Mouse (Mus musculus): ENCODE results near the gene Slc22a8. TPM values are rescaled to one million over a fixed set of nuclear protein-coding genes. Genes with fewer than 3 reads are reported as not detected.

Slc22a8 gene
- total RNA-seq, 1 experiment = not detected

DNA sequence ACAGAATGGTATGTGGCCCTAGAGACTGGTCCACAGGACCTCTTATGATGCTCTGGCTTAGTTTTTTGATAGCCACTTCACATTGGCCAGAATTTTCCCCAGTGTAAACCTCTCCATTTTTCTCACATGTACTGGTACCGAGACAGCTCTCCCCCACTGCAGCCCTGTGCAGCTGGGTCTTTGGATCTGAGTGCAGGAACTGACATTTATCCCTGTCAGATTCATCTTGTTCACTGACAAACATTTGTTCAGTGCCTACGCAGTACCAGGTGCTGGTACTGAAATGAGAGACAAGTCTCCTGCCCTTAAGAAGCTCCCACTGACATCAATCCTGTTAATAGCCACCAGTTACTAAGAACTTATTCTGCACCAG is 12.1 kb upstream of the Slc22a8 start:
- H3K9ac ChIP-seq (ENCODE audit: insufficient read depth, low read depth, low read length, poor library complexity, severe bottlenecking) = peak overlapping the region; percentile 36; the same call in 1 of the 2 replicates
- no peak overlapping the region for H3K4me3 ChIP-seq (ENCODE audit: insufficient read depth in 1 of 2, low read depth in 1 of 2, low read length in 2 of 2, poor library complexity in 1 of 2, severe bottlenecking in 1 of 2)
- no peak overlapping the region for H3K27ac ChIP-seq (ENCODE audit: insufficient read depth, low read depth, low read length, poor library complexity, severe bottlenecking)
- in situ Hi-C loops (cut with MboI; ENCODE audit: low sequenced_read_pairs in 2 of 2, unreplicated experiment in 2 of 2) = loop anchor here in 1 of 2 experiments (5.0 kb wide), 1 partner anchor 108 kb away; no protein-coding TSS in a partner anchor
- H3K4me1 ChIP-seq (ENCODE audit: control insufficient read depth in 2 of 2, insufficient read depth in 2 of 2, low read length in 2 of 2, poor library complexity in 1 of 2) = peaks cover 0 to 4% of the 10 kb centered on the region in 2 experiments; a peak in 2 of 4 replicates
- H3K9me3 ChIP-seq (ENCODE audit: control insufficient read depth, insufficient read depth, low read depth, low read length) = no peaks in the 10 kb centered on the region
- DNase-seq (ENCODE audit: low read depth, low spot score) = no peak
- TF ChIP-seq ZC3H11A (IDR thresholded peaks at IDR 0.05; ENCODE audit: borderline replicate concordance, low read depth, low read length) (no peak), ZNF384 (IDR thresholded peaks at IDR 0.05; ENCODE audit: low read depth, low read length) (no peak), CHD2 (IDR thresholded peaks at IDR 0.05; ENCODE audit: low read depth, low read length) (no peak), MAFK (IDR thresholded peaks at IDR 0.05; ENCODE audit: insufficient read depth, low read depth, low read length) (no peak), HCFC1 (IDR thresholded peaks at IDR 0.05; ENCODE audit: borderline replicate concordance, insufficient read depth, low read length) (no peak)
- H3K36me3 ChIP-seq (ENCODE audit: control insufficient read depth, insufficient read depth, low read length, poor library complexity, severe bottlenecking) = no peaks in the 10 kb centered on the region

- Histone ChIP-seq H3K27ac (ENCODE audit: insufficient read depth, low read depth, low read length, poor library complexity, severe bottlenecking) (no peak overlapping the region), H3K4me1 (ENCODE audit: control insufficient read depth in 2 of 2, insufficient read depth in 2 of 2, low read length in 2 of 2, poor library complexity in 1 of 2) (no peaks in the 10 kb centered on the region), H3K4me3 (ENCODE audit: insufficient read depth in 1 of 2, low read depth in 1 of 2, low read length in 2 of 2, poor library complexity in 1 of 2, severe bottlenecking in 1 of 2) (no peak overlapping the region), H3K36me3 (ENCODE audit: control insufficient read depth, insufficient read depth, low read length, poor library complexity, severe bottlenecking) (no peaks in the 10 kb centered on the region), H3K9me3 (ENCODE audit: control insufficient read depth, insufficient read depth, low read depth, low read length) (no peaks in the 10 kb centered on the region), H3K9ac (ENCODE audit: insufficient read depth, low read depth, low read length, poor library complexity, severe bottlenecking) (no peak overlapping the region)
- TF ChIP-seq MAFK (IDR thresholded peaks at IDR 0.05; ENCODE audit: insufficient read depth, low read depth, low read length) (no peak), HCFC1 (IDR thresholded peaks at IDR 0.05; ENCODE audit: borderline replicate concordance, insufficient read depth, low read length) (no peak)
- in situ Hi-C loops (cut with MboI; ENCODE audit: low sequenced_read_pairs in 2 of 2, unreplicated experiment in 2 of 2) = no loop called here
- no peak for DNase-seq (ENCODE audit: low read depth, low spot score)
Measured at GRCm38 (mm10) chr19:8585298-8585697, 5.8 kb upstream of the Slc22a8 start.

- Histone ChIP-seq H3K9me3 (ENCODE audit: control insufficient read depth, insufficient read depth, low read depth, low read length) (no peaks in the 10 kb centered on the region), H3K4me3 (ENCODE audit: insufficient read depth in 1 of 2, low read depth in 1 of 2, low read length in 2 of 2, poor library complexity in 1 of 2, severe bottlenecking in 1 of 2) (no peak overlapping the region), H3K27ac (ENCODE audit: insufficient read depth, low read depth, low read length, poor library complexity, severe bottlenecking) (no peak overlapping the region), H3K4me1 (ENCODE audit: control insufficient read depth in 2 of 2, insufficient read depth in 2 of 2, low read length in 2 of 2, poor library complexity in 1 of 2) (no peaks in the 10 kb centered on the region), H3K36me3 (ENCODE audit: control insufficient read depth, insufficient read depth, low read length, poor library complexity, severe bottlenecking) (no peaks in the 10 kb centered on the region), H3K9ac (ENCODE audit: insufficient read depth, low read depth, low read length, poor library complexity, severe bottlenecking) (no peak overlapping the region)
- TF ChIP-seq ZC3H11A (IDR thresholded peaks at IDR 0.05; ENCODE audit: borderline replicate concordance, low read depth, low read length) (no peak), CHD2 (IDR thresholded peaks at IDR 0.05; ENCODE audit: low read depth, low read length) (no peak), HCFC1 (IDR thresholded peaks at IDR 0.05; ENCODE audit: borderline replicate concordance, insufficient read depth, low read length) (no peak), ZNF384 (IDR thresholded peaks at IDR 0.05; ENCODE audit: low read depth, low read length) (no peak), MAFK (IDR thresholded peaks at IDR 0.05; ENCODE audit: insufficient read depth, low read depth, low read length) (no peak)
- DNase-seq (ENCODE audit: low read depth, low spot score) = no peak
- in situ Hi-C loops (cut with MboI; ENCODE audit: low sequenced_read_pairs in 2 of 2, unreplicated experiment in 2 of 2) = no loop called here
Measured at GRCm38 (mm10) chr19:8585899-8586298, 5.2 kb upstream of the Slc22a8 start.

DNA sequence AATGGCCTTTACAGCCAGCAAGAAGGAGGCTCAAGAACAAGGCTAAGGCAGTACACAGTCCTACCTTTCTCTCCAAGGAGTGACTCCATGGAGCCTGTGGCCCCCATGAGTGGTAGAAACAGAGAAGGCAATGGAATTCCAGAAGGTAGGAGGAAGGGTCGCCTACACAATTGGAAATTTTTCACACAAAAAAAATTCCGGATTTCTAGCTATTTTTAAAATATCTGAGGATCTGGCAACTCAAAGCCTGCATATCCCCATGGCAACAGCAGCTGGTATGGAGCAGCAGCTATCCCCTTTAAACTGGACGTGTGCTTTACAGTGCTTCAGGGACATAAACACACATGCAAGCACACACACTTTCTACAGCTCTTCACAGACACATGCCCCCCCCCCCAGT is 4.7 kb upstream of the Slc22a8 start:
- Histone ChIP-seq H3K27ac (ENCODE audit: insufficient read depth, low read depth, low read length, poor library complexity, severe bottlenecking) (no peak overlapping the region), H3K4me1 (ENCODE audit: control insufficient read depth in 2 of 2, insufficient read depth in 2 of 2, low read length in 2 of 2, poor library complexity in 1 of 2) (no peaks in the 10 kb centered on the region), H3K36me3 (ENCODE audit: control insufficient read depth, insufficient read depth, low read length, poor library complexity, severe bottlenecking) (no peaks in the 10 kb centered on the region), H3K9ac (ENCODE audit: insufficient read depth, low read depth, low read length, poor library complexity, severe bottlenecking) (no peak overlapping the region), H3K4me3 (ENCODE audit: insufficient read depth in 1 of 2, low read depth in 1 of 2, low read length in 2 of 2, poor library complexity in 1 of 2, severe bottlenecking in 1 of 2) (no peak overlapping the region), H3K9me3 (ENCODE audit: control insufficient read depth, insufficient read depth, low read depth, low read length) (no peaks in the 10 kb centered on the region)
- TF ChIP-seq ZC3H11A (IDR thresholded peaks at IDR 0.05; ENCODE audit: borderline replicate concordance, low read depth, low read length) = no peak
- in situ Hi-C loops (cut with MboI; ENCODE audit: low sequenced_read_pairs in 2 of 2, unreplicated experiment in 2 of 2) = no loop called here
- DNase-seq (ENCODE audit: low read depth, low spot score) = no peak

GRCm38 (mm10) chr19:8587315-8587714 is 3.7 kb upstream of the Slc22a8 start:
- DNase-seq (ENCODE audit: low read depth, low spot score) = no peak
- Histone ChIP-seq H3K36me3 (ENCODE audit: control insufficient read depth, insufficient read depth, low read length, poor library complexity, severe bottlenecking) (no peaks in the 10 kb centered on the region), H3K27ac (ENCODE audit: insufficient read depth, low read depth, low read length, poor library complexity, severe bottlenecking) (no peak overlapping the region), H3K9me3 (ENCODE audit: control insufficient read depth, insufficient read depth, low read depth, low read length) (no peaks in the 10 kb centered on the region), H3K4me1 (ENCODE audit: control insufficient read depth in 2 of 2, insufficient read depth in 2 of 2, low read length in 2 of 2, poor library complexity in 1 of 2) (no peaks in the 10 kb centered on the region), H3K4me3 (ENCODE audit: insufficient read depth in 1 of 2, low read depth in 1 of 2, low read length in 2 of 2, poor library complexity in 1 of 2, severe bottlenecking in 1 of 2) (no peak overlapping the region), H3K9ac (ENCODE audit: insufficient read depth, low read depth, low read length, poor library complexity, severe bottlenecking) (no peak overlapping the region)
- TF ChIP-seq CHD2 (IDR thresholded peaks at IDR 0.05; ENCODE audit: low read depth, low read length) (no peak), ZC3H11A (IDR thresholded peaks at IDR 0.05; ENCODE audit: borderline replicate concordance, low read depth, low read length) (no peak), ZNF384 (IDR thresholded peaks at IDR 0.05; ENCODE audit: low read depth, low read length) (no peak), HCFC1 (IDR thresholded peaks at IDR 0.05; ENCODE audit: borderline replicate concordance, insufficient read depth, low read length) (no peak), MAFK (IDR thresholded peaks at IDR 0.05; ENCODE audit: insufficient read depth, low read depth, low read length) (no peak)
- in situ Hi-C loops (cut with MboI; ENCODE audit: low sequenced_read_pairs in 2 of 2, unreplicated experiment in 2 of 2) = no loop called here

Data from ES-E14 (cell line).